Mouse (Mus musculus): ENCODE measurements around the gene Nppb.

The Nppb gene

GRCm38 (mm10) chr4:147985205-147986132 lies at the start of gene Nppb:
Nppb (plus strand) TSS chr4:147985788.
- peak; percentile 94 for DNase-seq (ENCODE audit: low read depth, low spot score)

GRCm38 (mm10) chr4:147935904-147936303 lies 49.7 kb upstream of the Nppb start:
- DNase-seq (ENCODE audit: low read depth, low spot score), result peak; percentile 43

GRCm38 (mm10) chr4:147936331-147936954 lies 49.1 kb upstream of the Nppb start, which contains the start of gene Plod1:
Plod1 (minus strand) TSS chr4:147936767.
- peak; percentile 78 for DNase-seq (ENCODE audit: low read depth, low spot score)

- no peak for DNase-seq (ENCODE audit: low read depth, low spot score)
Observed at GRCm38 (mm10) chr4:147937021-147937420, 48.6 kb upstream of the Nppb start.

- DNase-seq (ENCODE audit: low read depth, low spot score), result peak; percentile 81
Observed at GRCm38 (mm10) chr4:147937486-147937885, 48.1 kb upstream of the Nppb start.

GRCm38 (mm10) chr4:147938148-147939096 lies 47.2 kb upstream of the Nppb start:
- no peak for DNase-seq (ENCODE audit: low read depth, low spot score)

- DNase-seq (ENCODE audit: low read depth, low spot score), result no peak
Observed at GRCm38 (mm10) chr4:147940111-147940510, 45.5 kb upstream of the Nppb start.

- DNase-seq (ENCODE audit: low read depth, low spot score), result peak; percentile 93
Observed at GRCm38 (mm10) chr4:147940576-147941044, 45.0 kb upstream of the Nppb start, which contains the start of gene 2510039O18Rik. 2510039O18Rik (plus strand) TSS chr4:147940895.

GRCm38 (mm10) chr4:147941045-147942020 lies 44.3 kb upstream of the Nppb start:
- DNase-seq (ENCODE audit: low read depth, low spot score), result peak; percentile 42

- DNase-seq (ENCODE audit: low read depth, low spot score), result peak; percentile 71
Observed at GRCm38 (mm10) chr4:147943005-147943404, 42.6 kb upstream of the Nppb start.

- no peak for DNase-seq (ENCODE audit: low read depth, low spot score)
Observed at GRCm38 (mm10) chr4:147947511-147947910, 38.1 kb upstream of the Nppb start.

GRCm38 (mm10) chr4:147953590-147953989 lies 32.0 kb upstream of the Nppb start:
- DNase-seq (ENCODE audit: low read depth, low spot score), result peak; percentile 82

GRCm38 (mm10) chr4:147957141-147957540 lies 28.4 kb upstream of the Nppb start:
- peak; percentile 67 for DNase-seq (ENCODE audit: low read depth, low spot score)

GRCm38 (mm10) chr4:147959881-147960831 lies 25.4 kb upstream of the Nppb start:
- DNase-seq (ENCODE audit: low read depth, low spot score), result peak; percentile 91

GRCm38 (mm10) chr4:147962781-147963180 lies 22.8 kb upstream of the Nppb start:
- peak; percentile 44 for DNase-seq (ENCODE audit: low read depth, low spot score)

GRCm38 (mm10) chr4:147963623-147964022 lies 22.0 kb upstream of the Nppb start:
- DNase-seq (ENCODE audit: low read depth, low spot score), result no peak

- DNase-seq (ENCODE audit: low read depth, low spot score), result no peak
Observed at GRCm38 (mm10) chr4:147965712-147966111, 19.9 kb upstream of the Nppb start.

- DNase-seq (ENCODE audit: low read depth, low spot score), result no peak
Observed at GRCm38 (mm10) chr4:147968816-147969215, 16.8 kb upstream of the Nppb start.

- DNase-seq (ENCODE audit: low read depth, low spot score), result no peak
Observed at GRCm38 (mm10) chr4:147969337-147969736, 16.3 kb upstream of the Nppb start.
